ENCODE assay signal across 12 mouse cellular contexts in genomic region chr9:48790575-48790974, GRCm38 (mm10).
"Had no signal": no experiment of that assay in that cellular context is flagged by ENCODE, and none has a peak within 500 bp of the region (broad histone marks: within the 10 kb centered on the region; RNA-seq: fewer than 3 reads in every experiment).

No protein-coding gene starts in this region.

- H3K4me3 ChIP-seq: megakaryocyte, embryonic 14.5 days; midbrain, embryonic 12.5 days; midbrain, embryonic 15.5 days; neural tube, embryonic 12.5 days had no signal

- DNase-seq: lung, adult 18-20 months; lung, embryonic 14.5 days; lung, postnatal 10 days; lung, postnatal 4 days; right cerebral cortex, postnatal 14 days; thymus, adult 18-20 months; thymus, postnatal 14 days; thymus, postnatal 36 days had no signal

- H3K9ac ChIP-seq: lung, embryonic 14.5 days; midbrain, embryonic 12.5 days; midbrain, embryonic 15.5 days; neural tube, embryonic 12.5 days had no signal

- H3K36me3 ChIP-seq: midbrain, embryonic 12.5 days; midbrain, embryonic 15.5 days; neural tube, embryonic 12.5 days had no signal

- ATAC-seq: midbrain, embryonic 15.5 days had no signal

- H3K4me2 ChIP-seq: lung, embryonic 14.5 days; midbrain, embryonic 12.5 days; midbrain, embryonic 15.5 days; neural tube, embryonic 12.5 days had no signal

- H3K27me3 ChIP-seq: megakaryocyte, embryonic 14.5 days; midbrain, embryonic 12.5 days; neural tube, embryonic 12.5 days had no signal

- H3K27ac ChIP-seq: midbrain, embryonic 12.5 days; midbrain, embryonic 15.5 days; neural tube, embryonic 12.5 days had no signal

- H3K9me3 ChIP-seq: megakaryocyte, embryonic 14.5 days; midbrain, embryonic 12.5 days; midbrain, embryonic 15.5 days; neural tube, embryonic 12.5 days had no signal
